Mouse (Mus musculus) brain, embryonic 14.5 days (tissue): ENCODE results near the gene Gm39115.

Experiments
- CTCF ChIP-seq: fragments of 200-500 bp; IDR thresholded peaks from 2 replicates; pipeline ENCODE4 v1.5.1; 2012; ENCODE audit warnings: inconsistent platforms, mild to moderate bottlenecking, moderate library complexity, borderline replicate concordance; ENCODE audit not compliant: insufficient read depth, insufficient read length; ENCODE audit errors: extremely low read depth
- POLR2A ChIP-seq: fragments of 200-500 bp; IDR thresholded peaks from 2 replicates; pipeline ENCODE4 v1.6.1; 2012; ENCODE audit warnings: mild to moderate bottlenecking, inconsistent platforms, borderline replicate concordance; ENCODE audit not compliant: poor library complexity, insufficient read depth, insufficient read length, severe bottlenecking; ENCODE audit errors: extremely low read depth

GRCm38 (mm10) chr7:142146033-142146432, 10.2 kb upstream of the Gm39115 start:
- TF ChIP-seq CTCF (peak; percentile 60; the same call in 1 of the 2 replicates), POLR2A (no peak)
